ENCODE assay signal across 10 mouse cellular contexts in the genomic region with DNA sequence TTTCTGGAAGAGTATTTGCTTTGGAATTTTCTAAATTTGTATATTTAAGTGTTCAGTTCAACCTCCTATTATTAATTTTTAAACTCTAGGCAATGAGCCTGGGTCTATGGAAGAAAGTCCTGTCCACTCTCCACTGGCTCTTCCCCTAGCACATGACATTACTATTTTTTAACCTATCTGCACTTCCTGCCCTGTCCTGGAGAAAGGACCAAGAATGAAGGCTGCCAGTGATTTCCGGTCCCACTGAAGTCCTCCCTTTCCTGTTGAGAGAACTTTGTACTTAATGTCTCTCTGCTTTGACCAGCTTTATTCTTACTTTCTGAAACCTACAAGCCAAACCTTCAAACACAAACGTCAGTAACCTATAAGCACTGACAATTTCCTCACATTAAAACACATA. TPM values are rescaled to one million over a fixed set of nuclear protein-coding genes. Genes with fewer than 3 reads are reported as not detected.
DNase-seq lines count a peak whose midpoint lies in the region; ATAC-seq and TF ChIP-seq lines count a peak whose summit lies in the region.
"Had no signal": no experiment of that assay in that cellular context is flagged by ENCODE, and none has a peak within 500 bp of the region (broad histone marks: within the 10 kb centered on the region; RNA-seq: fewer than 3 reads in every experiment).

No protein-coding gene starts in this region.

- peaks cover 41% of the 10 kb centered on the region for H3K4me1 ChIP-seq in heart, embryonic 11.5 days (ENCODE audit: control insufficient read depth, insufficient read depth, low read length)
- H3K4me1 ChIP-seq in liver, postnatal 0 days (ENCODE audit: insufficient read depth) = peaks cover 51% of the 10 kb centered on the region

- 0 out of 2 replicates have a peak, but pooled peaks cover 7% of the 10 kb centered on the region for H3K36me3 ChIP-seq in heart, embryonic 11.5 days (ENCODE audit: control insufficient read depth, insufficient read depth, low read length)
- peaks cover 23% of the 10 kb centered on the region for H3K36me3 ChIP-seq in liver, postnatal 0 days (replicated peaks; ENCODE audit: insufficient read depth, low read length)

- H3K4me2 ChIP-seq in heart, embryonic 11.5 days = peak overlapping the region; percentile 31
- H3K4me2 ChIP-seq in liver, postnatal 0 days (ENCODE audit: low read depth, low read length) = 0 out of 2 replicates have a peak overlapping the region, but pooled peaks have one; percentile 32
- H3K4me2 ChIP-seq: forebrain, embryonic 15.5 days had no signal

- H3K9ac ChIP-seq in heart, embryonic 11.5 days (ENCODE audit: low read depth, low read length) = no peak overlapping the region
- no peak overlapping the region for H3K9ac ChIP-seq in liver, postnatal 0 days (replicated peaks)
- H3K9ac ChIP-seq: forebrain, embryonic 15.5 days had no signal

- 63% methylated on average over 2 of the region's 2 CpGs for WGBS in heart, embryonic 11.5 days (ENCODE audit: insufficient replicate concordance)
- WGBS in liver, postnatal 0 days (ENCODE audit: insufficient replicate concordance) = 27% methylated on average over 2 of the region's 2 CpGs

- no peak for ATAC-seq in heart, embryonic 11.5 days (replicated peaks; ENCODE audit: insufficient number of reproducible peaks, low FRiP score, low TSS enrichment)
- peak; percentile 53 for ATAC-seq in CD4-positive, CD25-positive, alpha-beta regulatory T cell, adult 4 months
- peak; percentile 53 for ATAC-seq in inflammation-experienced regulatory T-cells, adult 6 months
- no peak for ATAC-seq in liver, postnatal 0 days
- ATAC-seq: forebrain, embryonic 15.5 days had no signal

- H3K4me3 ChIP-seq in heart, embryonic 11.5 days (ENCODE audit: low read depth, low read length) = no peak overlapping the region
- H3K4me3 ChIP-seq in liver, postnatal 0 days (ENCODE audit: low read depth, low read length) = no peak overlapping the region
- H3K4me3 ChIP-seq: forebrain, embryonic 15.5 days had no signal

- no peak for DNase-seq in heart, postnatal 4 days
- DNase-seq in liver, postnatal 0 days = no peak
- no peak for DNase-seq in T-cell, adult 2 months (ENCODE audit: low spot score)
- no peak for DNase-seq in gastrocnemius, adult 18-20 months (ENCODE audit: low spot score)
- DNase-seq in adrenal gland, adult (ENCODE audit: inconsistent age in 2 of 2, low spot score in 1 of 2) = no peak
- DNase-seq: right cerebral cortex, adult 18-20 months had no signal

- H3K27ac ChIP-seq in heart, embryonic 11.5 days (ENCODE audit: low read depth, low read length) = peak overlapping the region; percentile 24; the same call in 1 of the 2 replicates
- peak overlapping the region; percentile 41 for H3K27ac ChIP-seq in liver, postnatal 0 days (ENCODE audit: low read depth)
- H3K27ac ChIP-seq: forebrain, embryonic 15.5 days had no signal

- TF ChIP-seq CTCF in liver, postnatal 0 days (IDR thresholded peaks at IDR 0.05; ENCODE audit: low read depth) = no peak

- no peaks in the 10 kb centered on the region for H3K27me3 ChIP-seq in heart, embryonic 11.5 days (ENCODE audit: control insufficient read depth, insufficient read depth, low read length)
- no peaks in the 10 kb centered on the region for H3K27me3 ChIP-seq in liver, postnatal 0 days (ENCODE audit: insufficient read depth, low read length)
- H3K27me3 ChIP-seq: forebrain, embryonic 15.5 days had no signal

- no peaks in the 10 kb centered on the region for H3K9me3 ChIP-seq in heart, embryonic 11.5 days (replicated peaks; ENCODE audit: control insufficient read depth, low read length)
- H3K9me3 ChIP-seq in liver, postnatal 0 days (ENCODE audit: low read length) = no peaks in the 10 kb centered on the region
- H3K9me3 ChIP-seq: forebrain, embryonic 15.5 days had no signal

- TF ChIP-seq EP300 in liver, postnatal 0 days (IDR thresholded peaks at IDR 0.05; ENCODE audit: low read depth) = no peak

RNA-seq across cellular contexts. Expression of a gene that starts 7.4 kb away (rescaled TPM):
- 409 and 438 TPM in 2 replicates for polyA plus RNA-seq in heart, embryonic 11.5 days (2014; fragmentation: Nextera tagmentation; extraction: Ambion mirVana)
- 100 to 1,000 TPM; 317 to 339 TPM for total RNA-seq in heart, postnatal 4 days (2021)
- polyA plus RNA-seq in CD4-positive, CD25-positive, alpha-beta regulatory T cell, adult 4 months (2017; shearing (Covaris generic)) = 10 to 100 TPM; 51.5 to 66.6 TPM
- 10 to 100 TPM; 57.1 to 67.7 (median 60.8) TPM for polyA plus RNA-seq in inflammation-experienced regulatory T-cells, adult 6 months (2017; shearing (Covaris generic))
- polyA plus RNA-seq in liver, postnatal 0 days (2015; fragmentation: Nextera tagmentation; extraction: Ambion mirVana) = 162 and 173 TPM in 2 replicates
- total RNA-seq in gastrocnemius, adult 18-20 months (2021) = 100 to 1,000 TPM; 225 to 239 TPM

RNA-seq across cellular contexts. Expression of a gene that starts 56.0 kb away (rescaled TPM):
- polyA plus RNA-seq in heart, embryonic 11.5 days (2014; fragmentation: Nextera tagmentation; extraction: Ambion mirVana) = 8.5 and 8.7 TPM in 2 replicates
- total RNA-seq in heart, postnatal 4 days (2021) = 1 to 10 TPM; 8.0 to 8.7 TPM
- polyA plus RNA-seq in CD4-positive, CD25-positive, alpha-beta regulatory T cell, adult 4 months (2017; shearing (Covaris generic)) = 10 to 100 TPM; 11.5 to 13.7 TPM
- 10 to 100 TPM in 2 of 3 experiments, 1 to 10 TPM in 1; 9.5 to 13.0 (median 12.7) TPM for polyA plus RNA-seq in inflammation-experienced regulatory T-cells, adult 6 months (2017; shearing (Covaris generic))
- 4.8 and 5.6 TPM in 2 replicates for polyA plus RNA-seq in liver, postnatal 0 days (2015; fragmentation: Nextera tagmentation; extraction: Ambion mirVana)
- total RNA-seq in gastrocnemius, adult 18-20 months (2021) = 1 to 10 TPM; 9.3 to 9.5 TPM

Comparison
In these comparisons a context has a peak if more than half of its experiments do, and no peak if none do; other contexts are left out.
1. ATAC-seq: peak in CD4-positive, CD25-positive, alpha-beta regulatory T cell, adult 4 months (single experiment) and inflammation-experienced regulatory T-cells, adult 6 months (single experiment); none in heart, embryonic 11.5 days (single experiment) and liver, postnatal 0 days (single experiment).